Mouse (Mus musculus) embryonic facial prominence, embryonic 13.5 days (tissue): ENCODE data around the gene Grifin. TPM values are rescaled to one million over a fixed set of nuclear protein-coding genes. Genes with fewer than 3 reads are reported as not detected.

Experiments
- ATAC-seq: fragments of 200-750 bp; cut with Nextera tagmentation; 2 replicates; pipeline ENCODE4 v1.8.0; 2017; ENCODE audit warnings: low read depth; ENCODE audit not compliant: insufficient number of reproducible peaks, insufficient read depth, low FRiP score, low TSS enrichment
- H3K27ac ChIP-seq: fragments of 300-500 bp; sonication (generic); 2 replicates; pipeline ENCODE4 v1.5.1; 2015; ENCODE audit warnings: moderate library complexity, mild to moderate bottlenecking, inconsistent platforms
- H3K27me3 ChIP-seq: fragments of 300-500 bp; sonication (generic); 2 replicates; pipeline ENCODE4 v1.6.1; 2015; ENCODE audit warnings: mild to moderate bottlenecking, inconsistent platforms
- H3K36me3 ChIP-seq: fragments of 300-500 bp; sonication (generic); 2 replicates; pipeline ENCODE4 v1.6.1; 2015; ENCODE audit warnings: mild to moderate bottlenecking, inconsistent platforms
- H3K4me1 ChIP-seq: fragments of 300-500 bp; sonication (generic); 2 replicates; pipeline ENCODE4 v1.6.1; 2015; ENCODE audit warnings: inconsistent platforms
- H3K4me2 ChIP-seq: fragments of 300-500 bp; sonication (generic); 2 replicates; pipeline ENCODE4 v1.6.1; 2015; ENCODE audit warnings: moderate library complexity, mild to moderate bottlenecking, inconsistent platforms
- H3K4me3 ChIP-seq: fragments of 300-500 bp; sonication (generic); 2 replicates; pipeline ENCODE4 v1.5.1; 2015; ENCODE audit warnings: mild to moderate bottlenecking, inconsistent platforms
- H3K9ac ChIP-seq: fragments of 300-500 bp; sonication (generic); 2 replicates; pipeline ENCODE4 v1.6.1; 2015; ENCODE audit warnings: mild to moderate bottlenecking, inconsistent platforms
- H3K9me3 ChIP-seq: fragments of 300-500 bp; sonication (generic); 2 replicates; pipeline ENCODE4 v1.6.1; 2016; ENCODE audit warnings: inconsistent platforms
- WGBS: fragments of 180-500 bp; shearing (Covaris S2); methylation state at CpG from one replicate; pipeline ENCODE4 v1.1.7; 2015; ENCODE audit warnings: mixed read lengths; 5-methylcytosine and 5-hydroxymethylcytosine counted together
- polyA plus RNA-seq: library from polyadenylated mRNA; unstranded; fragments of >200 nt; fragmentation: Nextera tagmentation; extraction: Ambion mirVana; gene quantifications from 2 replicates; pipeline ENCODE4 v1.2.1, GENCODE M21; 2015

Grifin gene
- polyA plus RNA-seq, 1 experiment from 2014 or later = not detected

DNA sequence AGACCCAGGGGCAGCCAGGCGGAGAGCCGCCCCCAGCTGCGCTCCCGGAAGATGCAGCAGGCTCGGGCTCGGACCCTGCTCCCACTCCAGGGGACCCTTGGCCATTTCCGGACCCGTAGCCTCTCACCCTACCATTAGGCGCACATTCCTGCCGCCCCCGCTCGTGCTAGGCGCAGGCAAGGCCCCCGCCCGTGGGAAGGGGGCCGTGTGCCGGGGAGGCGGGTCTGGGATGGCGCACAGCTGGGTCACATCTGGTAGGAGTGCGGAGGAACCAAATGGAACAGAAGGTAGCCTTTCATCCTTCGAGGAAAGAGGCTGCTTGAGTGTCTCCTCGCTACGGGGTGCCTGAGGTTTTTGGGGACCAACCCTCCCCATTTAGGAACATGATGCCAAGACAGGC, 41.5 kb upstream of the Grifin start:
- peaks cover 85% of the 10 kb centered on the region for H3K4me1 ChIP-seq
- H3K27me3 ChIP-seq = peaks cover 60% of the 10 kb centered on the region
- H3K4me3 ChIP-seq = peak overlapping the region; percentile 60
- H3K4me2 ChIP-seq = peak overlapping the region; percentile 83
- peak overlapping the region; percentile 72 for H3K9ac ChIP-seq
- no peak for ATAC-seq
- no peak overlapping the region for H3K27ac ChIP-seq
- WGBS = 1% methylated on average over 23 of the region's 23 CpGs
- no peaks in the 10 kb centered on the region for H3K36me3 ChIP-seq
- H3K9me3 ChIP-seq = no peaks in the 10 kb centered on the region

DNA sequence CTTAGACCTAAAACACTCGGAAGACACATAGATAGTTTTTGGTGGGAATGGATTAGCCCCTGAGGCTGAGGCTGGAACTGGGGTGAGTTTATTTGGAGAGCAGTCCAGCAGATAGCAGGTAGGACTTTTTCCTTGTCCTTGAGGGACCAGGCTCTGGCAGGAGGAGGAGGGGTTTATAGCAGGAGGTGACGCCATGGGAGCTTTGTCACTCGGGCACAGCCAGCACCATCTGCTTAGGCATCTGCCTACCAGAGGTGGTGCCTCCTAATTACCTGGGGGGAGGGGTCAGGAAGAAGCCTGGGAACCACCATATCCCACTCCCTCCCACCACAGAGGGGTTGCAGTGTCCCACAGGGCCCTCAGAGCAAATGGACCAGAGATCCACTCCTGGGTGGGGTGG, 40.4 kb upstream of the Grifin start:
- Histone ChIP-seq H3K27me3 (peaks cover 54% of the 10 kb centered on the region), H3K4me3 (no peak overlapping the region), H3K4me1 (peaks cover 76% of the 10 kb centered on the region), H3K36me3 (no peaks in the 10 kb centered on the region), H3K27ac (no peak overlapping the region), H3K9me3 (no peaks in the 10 kb centered on the region), H3K4me2 (no peak overlapping the region), H3K9ac (no peak overlapping the region)
- ATAC-seq = no peak
- 20% methylated on average over 3 of the region's 3 CpGs for WGBS

DNA sequence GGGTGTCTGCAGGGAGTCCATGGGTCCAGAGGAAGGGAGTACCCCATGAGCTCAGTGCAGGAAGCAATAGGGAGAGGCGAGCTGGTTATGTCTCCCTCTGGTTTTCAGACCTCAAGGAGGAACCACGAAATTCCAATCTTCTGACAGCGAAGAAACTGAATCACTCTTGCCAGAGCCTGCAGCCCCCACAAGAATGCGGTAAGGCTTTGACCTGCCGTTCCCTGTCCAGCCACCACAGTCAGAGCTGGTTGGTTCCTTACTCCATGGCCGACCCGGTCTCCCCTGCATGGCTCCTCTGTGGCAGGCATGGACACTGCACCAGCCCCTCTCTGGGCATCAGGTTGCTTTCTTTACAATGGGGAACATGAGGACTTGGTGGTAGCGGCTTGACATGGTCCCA, 39.5 kb upstream of the Grifin start:
- Histone ChIP-seq H3K27ac (no peak overlapping the region; the same call in 1 of the 2 replicates), H3K27me3 (peaks cover 48% of the 10 kb centered on the region), H3K36me3 (no peaks in the 10 kb centered on the region), H3K4me3 (no peak overlapping the region), H3K4me1 (peaks cover 71% of the 10 kb centered on the region), H3K9me3 (no peaks in the 10 kb centered on the region), H3K9ac (no peak overlapping the region), H3K4me2 (no peak overlapping the region)
- ATAC-seq = no peak
- WGBS = 51% methylated on average over 8 of the region's 8 CpGs

- no peak overlapping the region for H3K9ac ChIP-seq
- no peaks in the 10 kb centered on the region for H3K9me3 ChIP-seq
- no peak overlapping the region for H3K4me2 ChIP-seq
- peaks cover 30% of the 10 kb centered on the region for H3K27me3 ChIP-seq
- no peak overlapping the region for H3K4me3 ChIP-seq
- no peak for ATAC-seq
- H3K4me1 ChIP-seq = peaks cover 52% of the 10 kb centered on the region
- 70% methylated on average over 2 of the region's 2 CpGs for WGBS
- no peaks in the 10 kb centered on the region for H3K36me3 ChIP-seq
- no peak overlapping the region for H3K27ac ChIP-seq
Observed at GRCm38 (mm10) chr5:140602540-140602939, 37.7 kb upstream of the Grifin start.

- Histone ChIP-seq H3K9me3 (no peaks in the 10 kb centered on the region), H3K4me3 (no peak overlapping the region), H3K27ac (peak overlapping the region; percentile 39; the same call in 1 of the 2 replicates), H3K27me3 (peaks cover 23% of the 10 kb centered on the region), H3K36me3 (no peaks in the 10 kb centered on the region), H3K4me2 (no peak overlapping the region), H3K9ac (no peak overlapping the region), H3K4me1 (peaks cover 51% of the 10 kb centered on the region)
- peak; percentile 46 for ATAC-seq
- 53% methylated on average over 12 of the region's 12 CpGs for WGBS
Observed at GRCm38 (mm10) chr5:140601712-140602111, 36.8 kb upstream of the Grifin start.

GRCm38 (mm10) chr5:140599939-140600338, 35.1 kb upstream of the Grifin start:
- Histone ChIP-seq H3K27me3 (peaks cover 6% of the 10 kb centered on the region), H3K9ac (no peak overlapping the region), H3K27ac (no peak overlapping the region), H3K9me3 (no peaks in the 10 kb centered on the region), H3K36me3 (no peaks in the 10 kb centered on the region), H3K4me1 (peaks cover 45% of the 10 kb centered on the region), H3K4me2 (no peak overlapping the region), H3K4me3 (no peak overlapping the region)
- ATAC-seq = no peak
- 59% methylated on average over 5 of the region's 5 CpGs for WGBS

GRCm38 (mm10) chr5:140597787-140598186, 32.9 kb upstream of the Grifin start:
- Histone ChIP-seq H3K4me2 (no peak overlapping the region), H3K36me3 (no peaks in the 10 kb centered on the region), H3K9ac (no peak overlapping the region), H3K27me3 (no peaks in the 10 kb centered on the region), H3K4me1 (peaks cover 37% of the 10 kb centered on the region), H3K9me3 (no peaks in the 10 kb centered on the region), H3K27ac (no peak overlapping the region), H3K4me3 (no peak overlapping the region)
- no peak for ATAC-seq
- 82% methylated on average over 4 of the region's 4 CpGs for WGBS

GRCm38 (mm10) chr5:140596927-140597588, 32.2 kb upstream of the Grifin start:
- no peak for ATAC-seq
- 49% methylated on average over 18 of the region's 18 CpGs for WGBS
- no peaks in the 10 kb centered on the region for H3K27me3 ChIP-seq
- H3K27ac ChIP-seq = peak overlapping the region; percentile 74
- H3K9ac ChIP-seq = no peak overlapping the region; the same call in 1 of the 2 replicates
- H3K4me3 ChIP-seq = no peak overlapping the region
- no peaks in the 10 kb centered on the region for H3K36me3 ChIP-seq
- H3K9me3 ChIP-seq = no peaks in the 10 kb centered on the region
- H3K4me2 ChIP-seq = no peak overlapping the region
- H3K4me1 ChIP-seq = peaks cover 29% of the 10 kb centered on the region

DNA sequence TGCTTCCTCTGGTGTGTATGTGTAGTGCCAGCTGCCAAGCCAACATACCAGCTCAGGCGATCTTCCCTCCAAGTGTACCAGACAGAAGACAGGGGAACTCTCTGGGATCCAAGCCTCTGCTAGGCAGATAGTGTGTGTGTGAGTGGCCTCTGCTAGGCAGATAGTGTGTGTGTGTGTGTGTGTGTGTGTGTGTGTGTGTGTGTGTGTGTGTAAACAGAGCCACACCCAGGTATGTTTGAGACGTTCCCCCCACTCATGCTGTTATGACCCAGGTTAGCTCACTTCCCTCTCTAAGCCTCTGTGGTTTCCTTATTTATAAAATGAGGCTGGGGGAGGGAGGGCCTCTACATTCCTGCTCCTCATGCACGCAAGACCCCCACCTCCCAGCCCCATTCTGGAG, 31.6 kb upstream of the Grifin start:
- Histone ChIP-seq H3K4me2 (no peak overlapping the region), H3K4me1 (peaks cover 23% of the 10 kb centered on the region), H3K27ac (peak overlapping the region; percentile 74), H3K27me3 (no peaks in the 10 kb centered on the region), H3K9ac (no peak overlapping the region), H3K9me3 (no peaks in the 10 kb centered on the region), H3K4me3 (no peak overlapping the region), H3K36me3 (no peaks in the 10 kb centered on the region)
- WGBS = 52% methylated on average over 3 of the region's 3 CpGs
- ATAC-seq = no peak

- Histone ChIP-seq H3K4me1 (peaks cover 29% of the 10 kb centered on the region), H3K9ac (no peak overlapping the region), H3K36me3 (no peaks in the 10 kb centered on the region), H3K9me3 (no peaks in the 10 kb centered on the region), H3K4me3 (no peak overlapping the region), H3K27me3 (no peaks in the 10 kb centered on the region), H3K27ac (no peak overlapping the region), H3K4me2 (no peak overlapping the region)
- WGBS = 65% methylated on average over 5 of the region's 5 CpGs
- ATAC-seq = no peak
Observed at GRCm38 (mm10) chr5:140594846-140595245, 30.0 kb upstream of the Grifin start.

DNA sequence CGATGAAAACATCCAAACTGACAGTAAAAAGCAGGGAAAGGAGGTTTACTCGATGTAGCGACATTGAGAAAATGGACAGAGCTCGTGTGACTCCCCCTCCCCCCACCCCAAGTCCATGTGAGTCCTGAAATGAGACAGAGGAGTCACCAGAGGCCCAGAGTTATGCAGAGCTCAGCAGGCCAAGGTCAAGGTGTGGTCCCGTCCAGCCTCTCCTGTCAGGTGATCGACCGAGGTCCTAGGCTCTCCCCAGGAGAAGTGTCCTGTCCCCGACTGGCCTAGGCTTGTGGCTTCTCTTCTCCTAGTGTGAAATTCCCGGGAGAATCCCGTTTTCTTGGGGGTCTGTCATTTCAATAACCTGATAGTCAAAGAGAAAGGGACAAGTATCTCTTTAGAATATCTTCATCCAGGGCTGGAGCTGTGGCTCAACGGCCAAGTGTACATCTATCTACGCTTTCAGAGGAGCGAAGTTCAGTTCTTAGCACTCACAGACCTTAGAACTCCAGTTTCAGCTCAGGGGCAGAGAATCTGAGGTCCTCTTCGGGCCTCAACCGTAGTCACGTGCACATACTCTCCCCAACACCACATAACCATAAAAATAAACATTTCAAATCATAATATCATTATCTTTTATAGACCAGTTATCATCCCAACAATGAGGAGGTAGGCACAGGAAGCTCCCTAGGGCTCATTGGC, 24.4 kb upstream of the Grifin start:
- H3K27ac ChIP-seq = no peak overlapping the region
- H3K4me1 ChIP-seq = peaks cover 20% of the 10 kb centered on the region
- ATAC-seq = no peak
- H3K9ac ChIP-seq = no peak overlapping the region
- 87% methylated on average over 16 of the region's 16 CpGs for WGBS
- H3K4me3 ChIP-seq = no peak overlapping the region
- H3K36me3 ChIP-seq = no peaks in the 10 kb centered on the region
- no peak overlapping the region for H3K4me2 ChIP-seq
- no peaks in the 10 kb centered on the region for H3K27me3 ChIP-seq
- no peaks in the 10 kb centered on the region for H3K9me3 ChIP-seq

DNA sequence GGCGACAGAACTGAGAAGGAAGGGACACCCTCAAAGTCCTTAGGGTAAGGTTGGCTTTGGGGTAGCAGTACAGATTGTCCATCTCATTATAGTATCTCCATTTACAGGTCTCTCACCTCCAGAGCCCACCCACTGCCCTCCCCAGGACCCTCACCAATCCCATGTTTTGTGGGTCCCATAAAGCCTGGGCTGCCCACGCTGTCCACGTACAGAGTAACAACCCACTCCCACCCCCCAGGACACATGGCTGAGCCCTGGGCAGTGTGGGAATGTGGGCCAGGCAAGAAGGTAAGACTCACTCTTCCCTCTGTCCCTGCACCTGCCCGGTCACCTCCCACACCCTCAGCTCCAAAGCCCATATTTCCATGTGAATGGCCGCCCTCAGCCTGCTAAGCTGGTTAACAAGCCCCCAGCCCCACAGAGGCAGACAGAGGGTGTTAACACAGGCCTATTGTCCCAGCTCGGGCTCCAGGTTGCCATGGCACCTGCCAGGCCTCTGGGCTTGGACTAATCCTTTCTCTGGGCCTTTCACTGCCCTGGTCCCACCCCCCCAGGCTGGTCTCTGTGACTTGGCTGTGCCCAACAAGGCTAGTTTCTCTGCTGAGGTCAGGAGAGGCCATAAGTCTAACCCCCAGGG, 19.0 kb upstream of the Grifin start:
- peaks cover 57% of the 10 kb centered on the region for H3K4me1 ChIP-seq

More for the DNA sequence above, 19.0 kb upstream of the Grifin start:
- Histone ChIP-seq H3K9ac (peak overlapping the region; percentile 16; the same call in 1 of the 2 replicates), H3K36me3 (no peaks in the 10 kb centered on the region), H3K27ac (peak overlapping the region; percentile 33), H3K4me3 (no peak overlapping the region), H3K9me3 (no peaks in the 10 kb centered on the region), H3K4me2 (no peak overlapping the region), H3K27me3 (no peaks in the 10 kb centered on the region)
- 47% methylated on average over 6 of the region's 6 CpGs for WGBS
- ATAC-seq = no peak
